Mouse (Mus musculus): ENCODE measurements at regions not wholly inside any gene's neighbourhood (a gene's known extent, or its start where the extent isn't known, plus 50 kb on each side); places are given as distances from the start of the nearest gene placed in this dataset.

GRCm38 (mm10) chr13:97581380-97581779 lies 179.1 kb downstream of the Gm10260 start:
- H3K4me2 ChIP-seq (ENCODE audit: low read depth), result no peak overlapping the region
- no peak overlapping the region for H3K27ac ChIP-seq
- peaks cover 0 to 6% of the 10 kb centered on the region in 2 experiments; a peak in 2 of 4 replicates for H3K4me1 ChIP-seq (replicated peaks; ENCODE audit: control insufficient read depth in 2 of 2, insufficient read depth in 2 of 2, low read length in 1 of 2)
- no peaks in the 10 kb centered on the region for H3K36me3 ChIP-seq (replicated peaks; ENCODE audit: control insufficient read depth, insufficient read depth, low read depth)
- no peak for DNase-seq (ENCODE audit: low read depth in 3 of 3, low spot score in 3 of 3)
- H3K9ac ChIP-seq (replicated peaks), result no peak overlapping the region
- no peak for ATAC-seq (ENCODE audit: insufficient read depth)
- no peak overlapping the region for H3K4me3 ChIP-seq (ENCODE audit: insufficient read depth in 1 of 2, low read depth in 2 of 2, low read length in 2 of 2)
- H3K27me3 ChIP-seq (ENCODE audit: control insufficient read depth, insufficient read depth, low read length), result no peaks in the 10 kb centered on the region
- WGBS (ENCODE audit: insufficient replicate concordance), result 32% methylated on average over 4 of the region's 4 CpGs
- H3K9me3 ChIP-seq (ENCODE audit: control insufficient read depth, low read length), result no peaks in the 10 kb centered on the region
- TF ChIP-seq CTCF (IDR thresholded peaks at IDR 0.05; ENCODE audit: low read depth) (no peak), EP300 (IDR thresholded peaks at IDR 0.05; ENCODE audit: low read depth) (no peak)

GRCm38 (mm10) chr13:97580241-97580874 lies 180.1 kb downstream of the Gm10260 start:
- Histone ChIP-seq H3K9ac (replicated peaks) (no peak overlapping the region), H3K9me3 (ENCODE audit: control insufficient read depth, low read length) (no peaks in the 10 kb centered on the region), H3K27ac (no peak overlapping the region), H3K4me1 (replicated peaks; ENCODE audit: control insufficient read depth in 2 of 2, insufficient read depth in 2 of 2, low read length in 1 of 2) (peaks cover 0 to 6% of the 10 kb centered on the region in 2 experiments; a peak in 2 of 4 replicates), H3K27me3 (ENCODE audit: control insufficient read depth, insufficient read depth, low read length) (no peaks in the 10 kb centered on the region), H3K36me3 (replicated peaks; ENCODE audit: control insufficient read depth, insufficient read depth, low read depth) (no peaks in the 10 kb centered on the region), H3K4me2 (ENCODE audit: low read depth) (no peak overlapping the region), H3K4me3 (ENCODE audit: insufficient read depth in 1 of 2, low read depth in 2 of 2, low read length in 2 of 2) (no peak overlapping the region)
- no peak for TF ChIP-seq EP300 (IDR thresholded peaks at IDR 0.05; ENCODE audit: low read depth)
- TF ChIP-seq CTCF (IDR thresholded peaks at IDR 0.05; ENCODE audit: low read depth), result no peak
- ATAC-seq (ENCODE audit: insufficient read depth) (no peak), DNase-seq (ENCODE audit: low read depth in 3 of 3, low spot score in 3 of 3) (no peak)
- 40% methylated on average over 3 of the region's 3 CpGs for WGBS (ENCODE audit: insufficient replicate concordance)

GRCm38 (mm10) chr13:97578595-97578994 lies 181.8 kb downstream of the Gm10260 start:
- Histone ChIP-seq H3K27ac (no peak overlapping the region), H3K4me2 (ENCODE audit: low read depth) (no peak overlapping the region), H3K9me3 (ENCODE audit: control insufficient read depth, low read length) (no peaks in the 10 kb centered on the region), H3K27me3 (ENCODE audit: control insufficient read depth, insufficient read depth, low read length) (no peaks in the 10 kb centered on the region), H3K9ac (replicated peaks) (no peak overlapping the region), H3K36me3 (replicated peaks; ENCODE audit: control insufficient read depth, insufficient read depth, low read depth) (no peaks in the 10 kb centered on the region), H3K4me3 (ENCODE audit: insufficient read depth in 1 of 2, low read depth in 2 of 2, low read length in 2 of 2) (no peak overlapping the region), H3K4me1 (replicated peaks; ENCODE audit: control insufficient read depth in 2 of 2, insufficient read depth in 2 of 2, low read length in 1 of 2) (peaks cover 0 to 8% of the 10 kb centered on the region in 2 experiments; a peak in 2 of 4 replicates)
- 33% methylated on average over 5 of the region's 5 CpGs for WGBS (ENCODE audit: insufficient replicate concordance)
- DNase-seq (ENCODE audit: low read depth in 3 of 3, low spot score in 3 of 3) (no peak), ATAC-seq (ENCODE audit: insufficient read depth) (no peak)
- TF ChIP-seq EP300 (IDR thresholded peaks at IDR 0.05; ENCODE audit: low read depth) (no peak), CTCF (IDR thresholded peaks at IDR 0.05; ENCODE audit: low read depth) (no peak)

GRCm38 (mm10) chr13:97577081-97577785 lies 183.2 kb downstream of the Gm10260 start:
- no peak for DNase-seq (ENCODE audit: low read depth in 3 of 3, low spot score in 3 of 3)
- Histone ChIP-seq H3K4me3 (ENCODE audit: insufficient read depth in 1 of 2, low read depth in 2 of 2, low read length in 2 of 2) (no peak overlapping the region), H3K4me2 (ENCODE audit: low read depth) (no peak overlapping the region), H3K27ac (no peak overlapping the region), H3K36me3 (replicated peaks; ENCODE audit: control insufficient read depth, insufficient read depth, low read depth) (no peaks in the 10 kb centered on the region), H3K9ac (replicated peaks) (no peak overlapping the region), H3K9me3 (ENCODE audit: control insufficient read depth, low read length) (no peaks in the 10 kb centered on the region), H3K27me3 (ENCODE audit: control insufficient read depth, insufficient read depth, low read length) (no peaks in the 10 kb centered on the region), H3K4me1 (replicated peaks; ENCODE audit: control insufficient read depth in 2 of 2, insufficient read depth in 2 of 2, low read length in 1 of 2) (peaks cover 0 to 10% of the 10 kb centered on the region in 2 experiments; a peak in 2 of 4 replicates)
- 58% methylated on average over 9 of the region's 9 CpGs for WGBS (ENCODE audit: insufficient replicate concordance)
- TF ChIP-seq CTCF (IDR thresholded peaks at IDR 0.05; ENCODE audit: low read depth), result no peak
- no peak for ATAC-seq (ENCODE audit: insufficient read depth)

- WGBS (ENCODE audit: insufficient replicate concordance), result 53% methylated on average over 3 of the region's 3 CpGs
- ATAC-seq (ENCODE audit: insufficient read depth), result no peak
- H3K9ac ChIP-seq (replicated peaks), result no peak overlapping the region
These were observed 186.8 kb downstream of the Gm10260 start for GRCm38 (mm10) chr13:97573601-97574000.

More at GRCm38 (mm10) chr13:97573601-97574000, 186.8 kb downstream of the Gm10260 start:
- H3K9me3 ChIP-seq (ENCODE audit: control insufficient read depth, low read length), result no peaks in the 10 kb centered on the region
- H3K4me1 ChIP-seq (replicated peaks; ENCODE audit: control insufficient read depth in 2 of 2, insufficient read depth in 2 of 2, low read length in 1 of 2), result peaks cover 0 to 4% of the 10 kb centered on the region in 2 experiments; a peak in 2 of 4 replicates
- H3K4me2 ChIP-seq (ENCODE audit: low read depth), result no peak overlapping the region
- H3K4me3 ChIP-seq (ENCODE audit: insufficient read depth in 1 of 2, low read depth in 2 of 2, low read length in 2 of 2), result no peak overlapping the region
- no peaks in the 10 kb centered on the region for H3K36me3 ChIP-seq (replicated peaks; ENCODE audit: control insufficient read depth, insufficient read depth, low read depth)
- H3K27me3 ChIP-seq (ENCODE audit: control insufficient read depth, insufficient read depth, low read length), result no peaks in the 10 kb centered on the region
- no peak for TF ChIP-seq EP300 (IDR thresholded peaks at IDR 0.05; ENCODE audit: low read depth)
- TF ChIP-seq CTCF (IDR thresholded peaks at IDR 0.05; ENCODE audit: low read depth), result no peak
- no peak overlapping the region for H3K27ac ChIP-seq
- no peak for DNase-seq (ENCODE audit: low read depth in 3 of 3, low spot score in 3 of 3)

Data from liver, embryonic 14.5 days (tissue).